Mouse (Mus musculus) bone marrow, adult 2 months (tissue): ENCODE results near the gene Pth1r.

Experiments used
- CTCF ChIP-seq: fragments of 200-500 bp; IDR thresholded peaks from 2 replicates; pipeline ENCODE4 v1.5.1; 2011; ENCODE audit warnings: low read length, control low read depth; ENCODE audit not compliant: control insufficient read depth, insufficient read depth
- POLR2A ChIP-seq: fragments of 200-500 bp; IDR thresholded peaks from 2 replicates; pipeline ENCODE4 v1.6.1; 2011; ENCODE audit warnings: low read depth, mild to moderate bottlenecking, control low read depth, low read length, borderline replicate concordance; ENCODE audit not compliant: control insufficient read depth

DNA sequence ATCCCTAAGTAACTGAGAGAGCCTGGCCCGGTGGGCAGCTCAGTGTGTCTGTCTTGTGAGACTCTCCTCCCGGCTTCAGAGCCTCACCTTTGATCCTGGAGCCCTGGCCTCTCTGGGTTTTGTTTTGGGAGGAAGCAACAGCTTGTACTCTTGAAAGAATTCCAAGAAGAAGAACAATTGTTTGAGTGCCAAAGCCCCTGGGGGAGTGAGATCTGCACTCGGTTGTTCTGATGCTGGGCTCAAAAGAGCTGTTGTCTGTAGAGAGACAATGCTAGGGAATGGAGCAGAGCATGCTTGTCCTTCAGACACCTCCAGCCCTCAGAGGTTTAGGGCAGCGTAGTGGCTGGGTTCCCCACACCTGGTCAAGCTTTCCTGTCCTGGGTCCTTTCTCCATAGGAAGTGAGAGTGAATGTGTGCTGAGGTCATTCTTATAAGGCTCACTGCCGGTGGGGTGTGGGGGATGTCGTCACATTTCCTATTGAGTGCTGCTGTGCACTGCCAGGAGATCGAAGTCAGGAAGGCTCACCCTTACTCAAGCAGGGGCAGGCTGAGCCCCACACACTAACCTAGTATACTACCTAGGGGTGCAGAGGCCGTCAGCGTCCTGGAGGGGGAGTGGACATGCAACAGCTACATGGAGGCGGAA, 73.7 kb downstream of the Pth1r start:
- TF ChIP-seq CTCF (no peak), POLR2A (no peak)
